Mouse (Mus musculus) liver, embryonic 11.5 days (tissue): ENCODE measurements around the gene Prkd1. TPM values are rescaled to one million over a fixed set of nuclear protein-coding genes. Genes with fewer than 3 reads are reported as not detected.

Source experiments
- ATAC-seq: fragments of 200-750 bp; cut with Nextera tagmentation; replicated peaks from 2 replicates; pipeline ENCODE4 v1.8.0; 2017; ENCODE audit warnings: moderate number of reproducible peaks, mild to moderate bottlenecking, moderate TSS enrichment, moderate library complexity; ENCODE audit not compliant: low FRiP score
- DNase-seq: peaks from one replicate; pipeline ENCODE4 v3.0.0-alpha.2; 2017; ENCODE audit warnings: low spot score
- H3K27ac ChIP-seq: fragments of 300-500 bp; sonication (generic); 2 replicates; pipeline ENCODE4 v1.5.1; 2014; ENCODE audit warnings: mild to moderate bottlenecking, low read depth, low read length, control low read depth
- H3K27me3 ChIP-seq: fragments of 300-500 bp; sonication (generic); replicated peaks from 2 replicates; pipeline ENCODE4 v1.6.1; 2014; ENCODE audit warnings: low read length, mixed read lengths; ENCODE audit not compliant: control insufficient read depth, insufficient read depth
- H3K36me3 ChIP-seq: fragments of 300-500 bp; sonication (generic); 2 replicates; pipeline ENCODE4 v1.6.1; 2014; ENCODE audit warnings: mild to moderate bottlenecking, low read length, moderate library complexity, mixed read lengths; ENCODE audit not compliant: control insufficient read depth, insufficient read depth
- H3K4me1 ChIP-seq: fragments of 300-500 bp; sonication (generic); replicated peaks from 2 replicates; pipeline ENCODE4 v1.6.1; 2014; ENCODE audit warnings: low read length, mixed read lengths; ENCODE audit not compliant: control insufficient read depth, insufficient read depth
- H3K4me2 ChIP-seq: fragments of 300-500 bp; sonication (generic); 2 replicates; pipeline ENCODE4 v1.6.1; 2014; ENCODE audit warnings: mild to moderate bottlenecking, control low read depth, moderate library complexity
- H3K4me3 ChIP-seq: fragments of 300-500 bp; sonication (generic); 2 replicates; pipeline ENCODE4 v1.5.1; 2014; ENCODE audit warnings: low read depth, low read length, control low read depth
- H3K9ac ChIP-seq: fragments of 300-500 bp; sonication (generic); 2 replicates; pipeline ENCODE4 v1.6.1; 2014; ENCODE audit warnings: low read depth, low read length, control low read depth
- H3K9me3 ChIP-seq: fragments of 300-500 bp; sonication (generic); 2 replicates; pipeline ENCODE4 v1.6.1; 2016; ENCODE audit warnings: low read length, inconsistent platforms, mixed read lengths; ENCODE audit not compliant: control insufficient read depth
- WGBS: fragments of 180-500 bp; shearing (Covaris S2); extraction: QIAGEN DNeasy Blood & Tissue Kit; methylation state at CpG from one replicate; pipeline ENCODE4 v1.1.7; 2014; 5-methylcytosine and 5-hydroxymethylcytosine counted together
- polyA plus RNA-seq: library from polyadenylated mRNA; unstranded; fragments of >200 nt; fragmentation: Nextera tagmentation; extraction: Ambion mirVana; gene quantifications from 2 replicates; pipeline ENCODE4 v1.2.1, GENCODE M21; 2014

Gene Prkd1
- polyA plus RNA-seq, 1 experiment from 2014 or later: 2.6 TPM

DNA sequence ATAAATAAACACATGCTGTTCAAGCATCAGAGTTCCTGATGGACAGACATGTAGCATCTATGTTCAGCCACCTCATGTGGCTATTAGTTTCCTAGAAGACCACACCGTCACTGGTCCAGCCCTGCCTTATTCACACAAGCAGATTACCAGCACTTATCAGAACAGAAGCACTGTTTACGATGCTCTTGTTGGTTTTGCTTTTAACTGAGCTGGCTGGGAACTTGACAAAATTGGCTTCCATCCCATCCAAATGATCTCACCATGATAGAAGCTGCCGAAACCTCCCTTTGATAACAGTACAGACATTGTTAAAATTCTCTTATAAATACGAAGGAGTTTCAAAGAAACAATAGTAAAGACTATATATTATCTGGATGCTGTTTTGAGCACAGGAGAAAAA is 24.7 kb downstream of the Prkd1 start:
- Histone ChIP-seq H3K4me3 (no peak overlapping the region), H3K27ac (no peak overlapping the region), H3K9ac (no peak overlapping the region), H3K4me2 (no peak overlapping the region), H3K9me3 (no peaks in the 10 kb centered on the region), H3K4me1 (no peaks in the 10 kb centered on the region), H3K27me3 (no peaks in the 10 kb centered on the region), H3K36me3 (no peaks in the 10 kb centered on the region)
- 59% methylated on average over 4 of the region's 4 CpGs for WGBS
- ATAC-seq (no peak), DNase-seq (no peak)

DNA sequence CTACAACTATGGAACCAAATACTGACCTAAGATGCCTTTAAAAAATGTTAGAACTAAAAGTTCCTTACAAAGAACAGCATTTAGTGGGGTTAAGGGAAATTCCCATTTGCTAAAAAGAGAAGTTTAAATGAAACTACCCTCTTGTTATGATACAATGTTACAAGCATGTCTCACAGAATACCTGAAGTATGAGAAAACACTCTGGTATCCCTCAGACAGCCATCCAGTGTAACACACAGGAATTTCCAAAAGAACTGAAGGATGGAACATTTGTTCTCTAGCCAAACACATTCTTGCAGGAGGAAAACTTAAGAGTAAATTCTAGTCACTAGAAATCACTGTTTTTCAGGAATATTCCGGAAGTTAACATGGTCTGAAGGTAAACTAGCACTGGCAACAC is 33.0 kb downstream of the Prkd1 start:
- Histone ChIP-seq H3K9me3 (no peaks in the 10 kb centered on the region), H3K4me2 (no peak overlapping the region), H3K4me3 (no peak overlapping the region), H3K9ac (no peak overlapping the region), H3K27me3 (no peaks in the 10 kb centered on the region), H3K4me1 (no peaks in the 10 kb centered on the region), H3K27ac (no peak overlapping the region), H3K36me3 (no peaks in the 10 kb centered on the region)
- 80% methylated on average over 1 of the region's 1 CpGs for WGBS
- ATAC-seq (no peak), DNase-seq (no peak)

DNA sequence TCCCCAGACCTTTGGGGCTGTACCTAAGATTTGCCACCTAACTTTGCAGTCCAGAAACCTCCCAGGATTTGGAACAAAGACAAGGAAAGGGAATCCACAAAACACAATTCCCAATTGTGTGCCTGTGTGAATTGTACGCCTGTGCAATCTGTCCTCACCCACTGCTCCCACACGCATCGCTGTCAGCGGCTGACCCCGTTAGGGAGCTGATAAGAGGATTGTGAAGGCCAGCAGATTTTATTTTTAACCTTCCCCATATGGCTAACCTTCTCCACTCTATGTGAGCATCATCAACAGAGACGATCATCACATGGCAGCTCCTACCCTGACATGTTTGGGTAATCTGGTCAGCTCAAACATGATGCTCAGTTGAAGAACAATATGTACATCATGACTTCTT is 34.6 kb downstream of the Prkd1 start:
- H3K4me2 ChIP-seq: no peak overlapping the region
- no peaks in the 10 kb centered on the region for H3K9me3 ChIP-seq
- no peak overlapping the region for H3K27ac ChIP-seq
- no peak for ATAC-seq
- no peak overlapping the region for H3K4me3 ChIP-seq
- H3K36me3 ChIP-seq: no peaks in the 10 kb centered on the region
- no peak overlapping the region for H3K9ac ChIP-seq
- no peaks in the 10 kb centered on the region for H3K27me3 ChIP-seq
- H3K4me1 ChIP-seq: no peaks in the 10 kb centered on the region
- DNase-seq: no peak
- 44% methylated on average over 6 of the region's 6 CpGs for WGBS

DNA sequence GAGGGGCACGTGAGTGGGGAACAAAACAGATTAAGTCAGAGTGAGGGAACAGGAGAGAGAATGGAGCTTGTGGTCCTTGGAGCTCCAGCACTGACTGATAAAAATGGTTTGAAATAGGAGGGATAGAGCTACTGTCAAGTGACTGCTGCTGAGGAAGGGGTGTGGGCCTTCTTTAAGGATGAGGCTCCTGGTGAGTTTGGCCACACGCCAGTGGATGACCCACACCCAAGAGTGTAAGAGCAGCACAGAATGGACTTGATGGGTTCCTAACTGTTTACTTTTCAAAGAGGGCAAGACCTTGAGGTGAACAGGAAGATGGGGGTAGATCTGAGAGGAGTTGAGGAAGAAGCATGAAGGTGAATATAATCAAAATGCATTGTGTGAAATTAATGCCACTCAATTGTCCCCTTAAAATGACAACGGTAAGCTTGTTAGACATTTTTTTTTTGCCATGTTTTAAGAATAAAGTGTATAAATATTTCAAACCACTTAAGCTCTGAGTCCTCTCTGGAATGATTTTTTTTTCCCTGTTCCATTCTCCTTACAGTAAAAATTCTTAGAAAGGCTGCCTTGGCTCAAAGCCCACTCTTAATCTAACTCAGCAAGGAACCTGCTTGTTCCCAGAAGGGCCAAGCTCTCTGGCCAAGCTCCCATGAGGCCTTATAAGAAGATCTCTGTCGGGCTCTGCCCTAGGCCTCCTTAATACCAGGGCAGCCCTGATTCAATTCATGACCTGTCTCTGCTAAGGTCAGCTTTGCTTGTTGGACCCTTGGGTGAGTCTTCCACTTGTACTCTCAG is 42.0 kb downstream of the Prkd1 start:
- Histone ChIP-seq H3K27me3 (no peaks in the 10 kb centered on the region), H3K9ac (no peak overlapping the region), H3K4me2 (no peak overlapping the region), H3K9me3 (no peaks in the 10 kb centered on the region), H3K4me3 (no peak overlapping the region), H3K36me3 (no peaks in the 10 kb centered on the region), H3K4me1 (no peaks in the 10 kb centered on the region), H3K27ac (no peak overlapping the region)
- WGBS: 72% methylated on average over 4 of the region's 4 CpGs
- DNase-seq: no peak
- no peak for ATAC-seq

DNA sequence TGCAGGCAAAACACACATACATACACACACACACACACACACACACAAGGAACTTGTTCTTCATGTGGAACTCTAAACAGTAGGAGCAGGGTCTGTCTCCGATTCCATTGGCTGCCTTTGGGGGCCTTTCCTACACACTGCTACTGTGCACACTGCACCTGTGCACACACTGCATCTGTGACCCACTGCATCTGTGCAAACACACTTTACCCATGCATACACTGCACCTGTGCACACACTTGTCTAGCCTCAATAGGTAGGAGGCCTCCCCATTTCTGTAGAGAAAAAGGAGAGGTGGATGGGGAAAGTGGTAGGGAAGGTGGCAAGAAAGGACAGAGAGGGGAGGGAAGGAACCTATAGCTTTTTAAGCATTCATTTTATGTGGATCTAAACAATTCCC is 49.5 kb downstream of the Prkd1 start:
- 100% methylated on average over 1 of the region's 1 CpGs for WGBS

DNA sequence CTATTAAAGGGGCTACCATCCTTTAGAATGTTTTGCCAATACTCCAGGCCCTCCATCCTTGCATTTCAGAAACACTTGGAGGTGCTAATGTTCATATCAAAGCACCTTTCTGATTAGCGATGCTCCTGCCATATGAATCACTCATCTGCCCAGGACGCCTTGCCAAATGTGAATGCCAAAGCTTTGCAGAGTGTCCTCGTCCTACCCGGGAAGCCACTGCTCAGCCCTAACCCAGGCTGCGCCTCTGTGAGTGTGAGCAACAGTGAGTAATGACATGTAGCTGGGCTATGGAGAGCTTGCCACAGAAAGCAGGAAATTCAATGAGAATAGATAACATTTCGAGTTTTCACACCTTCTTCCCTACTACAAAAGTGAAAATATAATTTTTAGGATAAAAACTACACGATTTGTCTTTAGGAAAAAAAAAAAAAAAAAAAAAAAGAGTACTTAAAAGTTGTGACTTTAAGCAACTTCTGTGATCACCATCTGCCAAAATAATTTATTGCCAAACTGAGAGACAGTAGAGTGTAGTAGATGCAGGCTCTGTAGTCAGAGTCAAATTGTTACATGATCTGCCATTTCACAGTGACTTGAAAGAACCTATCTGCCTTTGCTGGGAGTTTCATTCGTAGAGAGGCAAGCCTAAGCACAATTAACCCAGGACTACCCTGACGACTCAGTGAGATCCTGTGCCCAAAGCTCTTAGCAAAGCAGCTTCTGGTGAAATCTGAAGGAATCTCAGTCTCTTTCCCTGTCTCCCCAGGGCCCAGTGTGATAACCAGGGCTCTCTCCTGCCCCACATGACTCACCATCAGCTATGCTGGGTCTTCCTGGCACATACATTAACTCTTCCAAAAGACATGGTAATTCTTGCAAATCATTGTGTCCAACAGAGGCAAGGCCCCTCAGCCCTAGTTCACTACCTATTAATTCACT is 50.6 kb downstream of the Prkd1 start:
- no peak overlapping the region for H3K27ac ChIP-seq
- DNase-seq: no peak
- H3K36me3 ChIP-seq: no peaks in the 10 kb centered on the region
- H3K9me3 ChIP-seq: no peaks in the 10 kb centered on the region
- no peaks in the 10 kb centered on the region for H3K4me1 ChIP-seq
- H3K4me3 ChIP-seq: no peak overlapping the region
- no peak overlapping the region for H3K9ac ChIP-seq
- no peak for ATAC-seq
- H3K27me3 ChIP-seq: no peaks in the 10 kb centered on the region
- 65% methylated on average over 9 of the region's 9 CpGs for WGBS
- no peak overlapping the region for H3K4me2 ChIP-seq

More for the DNA sequence above, 49.5 kb downstream of the Prkd1 start:
- no peak overlapping the region for H3K27ac ChIP-seq
- no peak overlapping the region for H3K9ac ChIP-seq
- ATAC-seq (no peak), DNase-seq (no peak)
- no peaks in the 10 kb centered on the region for H3K4me1 ChIP-seq
- no peaks in the 10 kb centered on the region for H3K36me3 ChIP-seq
- H3K27me3 ChIP-seq: no peaks in the 10 kb centered on the region
- H3K9me3 ChIP-seq: no peaks in the 10 kb centered on the region
- no peak overlapping the region for H3K4me2 ChIP-seq
- no peak overlapping the region for H3K4me3 ChIP-seq

DNA sequence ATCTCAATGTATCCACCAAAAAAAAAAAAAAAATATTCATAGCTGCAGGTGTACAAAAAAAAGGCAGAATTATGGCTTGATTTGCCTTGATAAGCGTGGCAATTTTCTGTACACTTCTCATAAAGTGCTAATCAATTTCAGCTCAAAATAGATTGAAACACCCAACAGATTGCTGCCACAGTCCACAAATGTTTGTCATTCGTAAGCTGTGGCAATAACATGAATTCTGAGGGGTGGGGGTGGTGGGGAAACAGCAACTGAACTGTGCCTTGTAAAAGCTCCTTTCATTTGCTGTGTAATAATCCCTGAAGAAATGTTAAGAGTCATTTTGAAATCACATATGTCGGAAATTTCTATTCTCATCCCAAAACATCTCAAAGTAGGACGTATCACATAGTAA is 51.4 kb downstream of the Prkd1 start:
- DNase-seq (no peak), ATAC-seq (no peak)
- H3K4me3 ChIP-seq: no peak overlapping the region
- no peaks in the 10 kb centered on the region for H3K36me3 ChIP-seq
- no peak overlapping the region for H3K27ac ChIP-seq
- no peak overlapping the region for H3K4me2 ChIP-seq
- 89% methylated on average over 4 of the region's 4 CpGs for WGBS
- no peaks in the 10 kb centered on the region for H3K27me3 ChIP-seq
- H3K9ac ChIP-seq: no peak overlapping the region
- H3K4me1 ChIP-seq: no peaks in the 10 kb centered on the region
- no peaks in the 10 kb centered on the region for H3K9me3 ChIP-seq

DNA sequence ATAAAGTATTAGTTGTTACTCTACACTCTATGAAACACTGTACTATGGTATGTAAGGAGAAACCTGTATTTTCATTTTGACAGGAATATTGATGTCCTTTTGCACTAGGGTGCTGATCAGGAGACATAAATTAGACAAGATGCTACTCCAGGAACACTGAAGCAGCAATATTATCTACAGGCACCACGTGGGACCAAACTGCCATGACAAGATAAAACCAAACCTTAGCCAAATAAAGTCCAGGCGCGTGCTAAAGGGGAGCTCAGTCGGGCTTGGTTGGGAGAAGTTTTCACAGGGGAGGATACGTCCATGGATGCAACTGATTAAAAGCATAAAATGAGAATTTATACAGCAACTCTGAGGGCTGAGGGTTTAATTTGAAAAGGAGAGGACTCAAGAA is 53.1 kb downstream of the Prkd1 start:
- Histone ChIP-seq H3K36me3 (no peaks in the 10 kb centered on the region), H3K4me2 (no peak overlapping the region), H3K4me1 (no peaks in the 10 kb centered on the region), H3K9ac (no peak overlapping the region), H3K27ac (no peak overlapping the region), H3K4me3 (no peak overlapping the region), H3K9me3 (no peaks in the 10 kb centered on the region), H3K27me3 (no peaks in the 10 kb centered on the region)
- ATAC-seq (0 out of 2 replicates have a peak, but pooled peaks have one; percentile 43), DNase-seq (no peak)
- 50% methylated on average over 5 of the region's 5 CpGs for WGBS
